Mouse (Mus musculus) erythroid progenitor cell, adult 5-6 weeks (primary cell): ENCODE measurements at regions not wholly inside any gene's neighbourhood (a gene's known extent, or its start where the extent isn't known, plus 50 kb on each side); places are given as distances from the start of the nearest gene placed in this dataset.
"Not testable (repeated sequence)": the region's sequence is repeated elsewhere in the genome, so short reads cannot be mapped to it uniquely, and the experiment has no call there.

Experiments used
- ATAC-seq: replicated peaks from 2 replicates; pipeline ENCODE4 v1.8.0; 2016; ENCODE audit warnings: moderate number of reproducible peaks, mild to moderate bottlenecking, moderate TSS enrichment, inconsistent platforms; ENCODE audit not compliant: poor library complexity, low FRiP score, severe bottlenecking

DNA sequence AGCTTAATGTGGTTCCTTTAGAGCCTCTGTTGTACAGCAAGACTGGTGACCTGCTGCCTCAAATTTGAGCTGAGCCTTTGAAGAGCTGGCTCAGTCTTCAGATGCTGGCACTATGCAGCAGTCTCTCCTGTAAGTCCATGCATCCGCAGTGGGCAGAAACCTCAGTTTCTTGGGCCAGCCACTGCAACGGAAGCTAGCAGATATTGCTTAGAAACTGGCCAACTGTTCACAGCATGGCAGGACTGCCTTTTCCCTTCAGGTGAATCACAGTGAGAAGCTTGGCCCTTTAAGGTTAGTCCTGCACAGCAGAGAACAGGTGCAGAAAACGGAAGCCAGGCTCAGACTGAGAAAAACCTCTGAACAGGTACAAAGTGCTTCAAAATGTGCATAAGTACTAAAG lies 1976.8 kb upstream of the G6pd2 start:
- no peak for ATAC-seq

DNA sequence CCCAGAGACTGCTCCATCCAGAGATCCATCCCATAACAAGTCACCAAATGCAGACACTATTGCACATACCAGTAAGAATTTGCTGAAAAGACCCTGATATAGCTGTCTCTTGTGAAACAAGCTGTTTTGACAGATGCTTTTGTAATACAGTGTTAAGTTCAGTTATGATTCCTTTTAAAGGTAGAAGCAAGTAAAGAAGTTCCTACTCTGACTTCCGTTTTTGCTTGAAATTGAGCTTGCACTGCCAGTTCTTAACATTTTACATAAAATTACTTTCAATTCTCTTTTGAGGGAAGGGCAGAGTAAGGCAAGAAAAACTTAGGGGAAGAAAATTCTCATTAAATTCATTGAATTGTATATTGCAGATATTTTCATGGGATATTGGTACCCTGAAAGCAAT lies 1962.9 kb upstream of the G6pd2 start:
- no peak for ATAC-seq

DNA sequence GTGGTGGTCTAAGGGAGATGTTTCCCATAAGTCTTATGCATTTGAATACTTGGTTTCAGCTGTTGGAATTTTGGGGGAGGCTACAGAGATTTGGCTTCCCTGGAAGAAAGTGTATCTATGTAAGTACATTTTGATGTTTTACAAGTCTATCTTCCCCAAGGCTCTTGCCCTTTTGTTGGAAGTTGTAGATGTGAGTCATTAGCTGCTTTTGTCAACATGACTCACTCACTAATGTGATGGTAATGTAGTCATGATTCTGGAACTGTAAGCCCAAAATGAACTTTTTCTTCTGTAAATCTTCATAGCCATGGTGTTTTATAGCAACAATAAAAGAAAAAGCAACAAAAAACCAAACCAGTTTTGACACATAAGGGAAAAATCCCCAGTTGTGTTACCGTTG lies 1961.0 kb upstream of the G6pd2 start:
- ATAC-seq = no peak

DNA sequence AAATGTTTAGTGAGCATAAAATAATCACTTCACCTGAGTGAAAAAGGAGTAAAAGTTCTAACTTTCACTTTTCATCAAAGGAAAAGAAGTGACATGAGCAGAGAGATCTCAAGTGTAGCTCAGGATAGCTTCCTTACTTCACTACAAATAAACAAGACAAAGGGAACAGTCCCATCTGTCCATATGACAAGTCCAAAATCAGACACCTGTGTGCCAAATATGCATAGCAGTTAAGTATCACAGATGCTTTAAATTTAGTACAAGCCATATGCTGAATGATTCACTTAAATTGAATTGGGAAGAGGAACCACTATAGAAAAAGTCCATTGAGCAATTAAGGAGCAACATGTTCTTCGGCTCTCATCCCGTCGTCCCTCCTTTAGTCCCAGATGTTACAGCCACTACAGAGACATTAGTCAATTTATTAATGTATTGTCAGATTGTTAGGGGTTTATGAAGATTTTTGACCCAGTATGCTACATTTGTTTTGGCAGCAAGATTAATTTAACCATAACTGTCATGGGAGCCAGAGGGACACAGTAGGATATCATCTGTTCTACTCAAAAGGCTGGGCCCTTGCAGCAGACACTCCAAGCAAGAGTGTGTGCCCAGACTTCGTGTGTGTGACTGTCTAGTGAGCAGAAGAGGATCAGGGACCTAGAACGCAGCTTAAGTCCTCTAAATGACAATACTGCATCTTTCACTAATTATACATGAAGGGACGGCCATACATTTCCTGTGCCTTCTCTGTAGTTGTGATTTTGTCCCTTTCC lies 1914.5 kb upstream of the G6pd2 start:
- ATAC-seq = no peak

DNA sequence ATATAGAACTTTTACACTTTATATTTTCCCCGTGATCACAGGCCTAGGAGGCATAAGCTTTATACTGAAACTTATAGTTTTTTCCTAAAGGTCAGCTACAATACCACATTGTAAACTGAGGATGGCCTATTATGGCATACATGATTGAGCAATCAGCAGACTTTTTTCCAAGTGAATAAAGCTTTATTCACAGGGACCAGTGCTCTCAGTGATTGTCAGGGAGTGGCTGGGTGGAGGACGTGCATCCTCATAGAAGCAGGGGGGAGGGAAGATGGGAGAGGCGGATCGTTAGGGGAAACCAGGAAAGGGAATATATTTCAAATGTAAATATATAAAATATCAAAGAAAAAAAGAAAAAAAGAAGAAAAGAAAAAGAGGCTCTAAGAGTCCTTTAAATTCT lies 1886.7 kb upstream of the G6pd2 start:
- ATAC-seq = no peak

DNA sequence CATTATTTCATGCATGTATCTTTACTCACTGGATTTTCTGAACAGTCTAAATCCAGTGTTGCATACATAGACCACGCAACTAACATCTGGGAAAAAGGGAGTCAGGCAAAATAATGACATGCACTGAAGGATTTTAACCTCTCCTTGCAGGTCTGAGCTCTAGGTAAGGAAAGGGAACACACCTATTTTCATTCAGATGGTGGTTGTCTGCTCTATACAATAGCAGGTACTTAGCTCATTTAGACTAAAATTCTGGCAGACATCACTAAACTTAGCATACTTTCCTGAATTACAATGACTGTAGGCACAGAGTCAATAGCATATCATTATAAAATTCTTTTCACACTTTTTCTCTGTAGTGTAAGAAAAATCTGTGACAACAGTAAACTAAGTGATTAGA lies 1867.8 kb upstream of the G6pd2 start:
- no peak for ATAC-seq

DNA sequence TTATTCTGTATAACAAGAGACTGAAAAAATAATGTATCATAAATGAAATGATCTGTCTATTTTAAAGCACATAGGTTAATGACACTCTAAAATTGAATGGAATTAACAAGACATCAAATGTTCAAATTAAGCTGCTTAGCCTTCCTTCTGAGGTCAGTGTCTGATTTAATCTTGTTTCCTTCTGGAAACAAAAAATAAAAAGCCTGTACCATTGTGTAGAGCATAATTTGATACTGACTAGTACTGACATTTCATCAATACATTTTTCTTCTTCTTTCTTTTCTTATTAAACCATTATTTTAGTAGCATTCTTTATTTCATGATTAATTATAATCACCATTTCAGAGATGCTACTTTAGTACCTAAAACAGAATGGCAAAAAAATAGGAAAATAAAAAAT lies 1862.9 kb upstream of the G6pd2 start:
- ATAC-seq = no peak

DNA sequence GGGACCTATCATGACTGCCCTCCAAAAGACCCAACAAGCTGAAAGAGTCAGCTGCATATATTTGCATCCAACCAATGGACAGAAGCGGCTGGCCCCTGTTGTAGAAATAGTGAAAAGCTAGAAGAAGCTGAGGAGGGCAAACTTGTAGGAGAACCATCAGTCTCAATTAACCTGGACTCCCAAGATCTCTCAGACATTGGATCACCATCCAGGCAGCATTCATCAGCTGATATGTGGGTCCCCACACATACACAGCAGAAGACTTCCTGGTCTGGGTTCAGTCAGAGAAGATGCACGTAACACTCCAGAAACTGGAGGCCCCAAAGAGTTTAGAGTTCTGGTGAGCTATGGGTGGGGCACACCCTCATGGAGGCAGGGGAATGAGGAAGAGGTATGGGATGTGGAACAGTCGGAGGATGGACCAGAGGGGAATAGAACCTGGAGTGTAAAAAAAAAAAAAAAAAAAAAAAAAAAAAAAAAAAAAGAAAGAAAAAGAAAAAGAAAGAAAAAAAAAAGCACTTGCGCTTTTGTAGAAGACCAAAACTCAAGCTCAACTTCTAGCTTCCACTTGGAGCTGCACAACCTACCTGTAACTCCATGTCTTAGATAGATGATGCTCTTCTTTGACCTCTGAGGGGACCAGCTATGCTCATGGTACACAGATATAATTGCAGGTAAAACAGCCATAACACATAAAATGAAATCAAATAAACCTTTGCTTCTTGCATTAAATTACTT lies 1860.6 kb upstream of the G6pd2 start:
- ATAC-seq = no peak

DNA sequence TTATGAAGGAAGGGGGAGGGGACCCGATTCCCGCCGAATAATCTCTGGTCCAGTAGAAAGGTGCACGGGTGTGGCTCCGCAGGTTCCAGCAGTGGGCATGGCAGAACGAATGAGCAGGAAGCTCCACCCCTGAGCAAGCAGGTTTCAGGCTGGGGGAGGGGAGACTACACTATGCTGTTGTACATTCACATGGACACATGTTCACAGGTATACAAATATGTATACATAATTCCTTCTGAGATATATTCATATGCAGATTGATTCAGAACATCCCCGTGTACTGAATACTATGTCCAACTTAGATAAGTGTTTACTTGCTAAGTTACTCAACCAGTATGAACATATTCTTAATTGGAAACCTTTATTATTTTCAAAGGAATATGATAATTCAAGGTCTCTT lies 1852.4 kb upstream of the G6pd2 start:
- ATAC-seq = not testable (repeated sequence)

DNA sequence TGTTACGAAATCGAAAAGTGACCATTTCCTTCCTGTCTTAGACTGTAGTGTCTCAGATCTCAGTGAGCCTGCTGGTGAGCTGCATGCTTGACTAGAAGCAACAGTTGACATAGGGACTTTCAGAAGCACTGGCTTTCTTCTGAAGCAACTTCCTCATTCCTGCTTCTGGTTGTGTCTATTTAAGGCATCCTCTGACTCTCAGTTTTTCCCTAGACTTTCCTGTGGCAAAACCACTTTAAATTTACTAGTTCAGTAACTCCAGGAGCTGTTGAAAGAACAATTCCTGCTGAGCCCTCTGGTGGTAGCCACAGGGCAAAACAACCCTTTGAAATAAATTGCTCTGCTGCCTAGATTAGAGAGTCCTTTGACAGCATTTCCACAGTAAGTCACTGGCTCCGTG lies 1811.9 kb upstream of the G6pd2 start:
- no peak for ATAC-seq

DNA sequence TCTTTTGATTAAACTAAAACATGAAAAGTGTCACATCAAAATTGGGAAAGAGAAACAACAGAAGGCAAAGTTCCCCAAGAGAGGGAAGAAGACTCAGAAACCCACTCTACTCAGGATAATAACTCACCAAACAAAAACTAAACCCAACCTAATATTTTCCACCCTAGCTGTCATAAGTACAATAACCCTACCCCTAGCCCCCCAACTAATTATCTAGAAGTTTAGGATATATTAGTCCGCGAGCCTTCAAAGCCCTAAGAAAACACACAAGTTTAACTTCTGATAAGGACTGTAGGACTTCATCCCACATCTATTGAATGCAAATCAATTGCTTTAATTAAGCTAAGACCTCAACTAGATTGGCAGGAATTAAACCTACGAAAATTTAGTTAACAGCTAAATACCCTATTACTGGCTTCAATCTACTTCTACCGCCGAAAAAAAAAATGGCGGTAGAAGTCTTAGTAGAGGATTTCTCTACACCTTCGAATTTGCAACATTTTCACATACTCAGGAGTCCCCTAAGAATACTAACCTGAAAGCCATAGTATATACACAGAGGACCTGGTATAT lies 1765.9 kb upstream of the G6pd2 start:
- peak; percentile 100 for ATAC-seq

DNA sequence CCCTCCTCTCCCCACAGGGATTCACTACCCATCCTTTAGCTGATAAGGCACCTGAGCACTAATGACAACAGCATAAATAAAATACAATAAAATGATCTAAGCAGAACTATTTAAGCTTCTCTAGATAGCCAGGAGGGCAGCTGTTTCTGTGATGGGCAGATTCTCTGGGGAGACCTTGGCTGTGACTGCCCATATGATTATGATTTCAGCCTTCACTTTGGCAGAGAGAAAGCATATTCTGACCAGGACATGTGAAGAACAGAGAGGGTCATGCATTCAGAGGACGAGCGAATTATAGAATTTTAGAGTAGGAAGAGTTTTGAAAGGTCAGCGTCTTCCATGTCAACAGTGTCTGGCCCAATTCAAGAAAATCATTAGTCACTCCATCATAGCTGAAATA lies 1759.6 kb upstream of the G6pd2 start:
- ATAC-seq = no peak

DNA sequence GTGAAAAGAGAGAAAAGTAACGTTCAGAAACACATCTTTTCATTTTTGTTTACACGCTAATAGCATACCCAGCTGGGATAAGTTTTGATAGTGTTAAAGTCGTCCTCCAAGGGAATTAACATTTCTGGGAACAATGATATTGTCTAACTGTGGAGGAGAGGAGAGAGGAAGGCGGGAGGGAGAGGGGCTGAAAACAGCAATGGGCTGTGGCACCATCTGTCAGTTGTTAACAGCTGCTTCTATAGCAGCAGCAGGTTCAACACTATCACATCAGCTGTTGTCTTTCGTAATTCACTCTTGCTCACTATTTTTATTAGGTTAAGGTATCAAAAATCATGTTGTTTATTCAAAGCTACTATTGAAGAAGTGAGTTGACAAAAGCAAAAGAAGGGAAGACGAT lies 1747.4 kb upstream of the G6pd2 start:
- no peak for ATAC-seq
